Mouse (Mus musculus): Measurements from ENCODE around the gene Tm4sf5.

DNA sequence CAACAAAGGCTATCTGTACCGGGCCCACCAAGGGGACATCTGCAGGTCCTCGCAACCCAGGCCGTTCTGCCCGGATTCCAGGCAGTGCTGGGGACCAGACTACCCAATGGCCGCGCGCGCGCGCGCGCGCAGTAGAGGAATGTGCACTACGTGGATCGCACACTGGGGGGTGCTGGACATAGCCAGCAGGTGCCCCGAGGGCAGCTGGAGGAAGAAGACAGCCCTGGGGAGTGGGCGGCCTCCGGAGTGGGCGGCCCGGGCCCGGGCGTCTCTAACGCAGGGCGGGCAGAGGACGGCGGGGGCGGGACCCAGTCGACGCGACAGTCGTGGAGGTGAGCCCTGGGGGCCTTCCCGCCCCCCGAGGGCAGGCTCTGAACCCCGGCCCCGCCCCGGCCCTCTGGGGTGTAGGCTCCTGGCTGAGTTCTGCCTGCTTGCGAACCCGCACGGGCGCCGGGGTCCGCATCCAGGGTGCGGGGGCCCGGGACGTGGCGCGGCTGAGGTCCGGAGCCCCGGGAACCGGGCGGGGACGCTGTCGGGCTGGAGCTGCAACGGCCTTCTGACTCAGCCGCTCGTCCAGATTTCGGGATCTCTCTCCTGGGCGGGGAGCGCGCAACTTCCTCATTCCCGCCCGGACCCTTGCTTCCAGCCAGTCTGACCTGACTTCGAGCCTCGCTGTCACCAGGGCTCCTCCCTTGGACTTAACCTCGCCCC is 35.0 kb downstream of the Tm4sf5 start, which contains the start of gene Pld2:
- TF ChIP-seq CTCF (IDR thresholded peaks at IDR 0.05; ENCODE audit: borderline replicate concordance, insufficient read depth, low read length), result peak; percentile 61; the same call in 1 of the 2 replicates
- peak; percentile 61 for TF ChIP-seq POLR2A (IDR thresholded peaks at IDR 0.05; ENCODE audit: low read depth, low read length)

Measured in embryonic fibroblast, embryonic 13.5 days (primary cell).